Mouse (Mus musculus) left cerebral cortex, adult 18-20 months (tissue): Measurements from ENCODE around the gene Vps13a. TPM values are rescaled to one million over a fixed set of nuclear protein-coding genes. Genes with fewer than 3 reads are reported as not detected.
"Not testable (repeated sequence)": the region's sequence is repeated elsewhere in the genome, so short reads cannot be mapped to it uniquely, and the experiment has no call there.

Experiments used
- DNase-seq, 2 experiments: peaks; one replicate each; pipeline ENCODE4 v3.0.0; 2021 to 2022; ENCODE audit warnings: low spot score in 2 of 2, mixed read lengths in 1 of 2
- long read RNA-seq, 2 experiments: library from polyadenylated mRNA; stranded (forward); transcript quantifications; one replicate each; pipeline ENCODE4 v2.0.0; 2021
- total RNA-seq, 2 experiments: library from RNA; stranded (reverse); gene quantifications; 2 replicates each; pipeline ENCODE4 v1.2.3; 2021

Vps13a gene
- total RNA-seq: 10 to 100 TPM; 78.6 to 89.0 TPM
- long read RNA-seq, experiment 1, partial matches to known transcripts: 3 of 5 reads
- long read RNA-seq, experiment 1, other reads (novel, unspliced or antisense): 1 of 5 reads
- long read RNA-seq, experiment 2, partial matches to known transcripts: 0 of 3 reads
- long read RNA-seq, experiment 2, other reads (novel, unspliced or antisense): 3 of 3 reads

GRCm38 (mm10) chr19:16780790-16781384 lies at the start of gene Vps13a:
TSS of gene Vps13a (minus strand) at chr19:16780933.
- peak; percentile 85 to 92 for DNase-seq

GRCm38 (mm10) chr19:16827657-16828056 lies 46.9 kb upstream of the Vps13a start:
- no peak for DNase-seq

GRCm38 (mm10) chr19:16825228-16825627 lies 44.5 kb upstream of the Vps13a start:
- DNase-seq: no peak

- no peak for DNase-seq
These were observed 34.1 kb upstream of the Vps13a start for GRCm38 (mm10) chr19:16814848-16815247.

- DNase-seq: no peak
These were observed 32.6 kb upstream of the Vps13a start for GRCm38 (mm10) chr19:16813306-16813705.

GRCm38 (mm10) chr19:16812072-16812608 lies 31.4 kb upstream of the Vps13a start:
- no peak for DNase-seq

- DNase-seq: no peak
These were observed 24.4 kb upstream of the Vps13a start for GRCm38 (mm10) chr19:16805102-16805501.

GRCm38 (mm10) chr19:16804578-16804977 lies 23.8 kb upstream of the Vps13a start:
- DNase-seq: no peak

GRCm38 (mm10) chr19:16802707-16803106 lies 22.0 kb upstream of the Vps13a start:
- peak; percentile 28 to 59 for DNase-seq

- no peak for DNase-seq
These were observed 21.4 kb upstream of the Vps13a start for GRCm38 (mm10) chr19:16802123-16802522.

GRCm38 (mm10) chr19:16797923-16798322 lies 17.2 kb upstream of the Vps13a start:
- no peak for DNase-seq

- DNase-seq: not testable (repeated sequence)
These were observed 13.8 kb upstream of the Vps13a start for GRCm38 (mm10) chr19:16794486-16794885.

GRCm38 (mm10) chr19:16789930-16790329 lies 9.2 kb upstream of the Vps13a start:
- DNase-seq: no peak

GRCm38 (mm10) chr19:16784879-16785278 lies 4.1 kb upstream of the Vps13a start:
- no peak for DNase-seq

- DNase-seq: no peak
These were observed 780 bp upstream of the Vps13a start for GRCm38 (mm10) chr19:16781406-16782019.

GRCm38 (mm10) chr19:16780251-16780783 lies 416 bp downstream of the Vps13a start:
- peak; percentile 30 to 45 for DNase-seq

- no peak for DNase-seq
These were observed 947 bp downstream of the Vps13a start for GRCm38 (mm10) chr19:16779786-16780185.

GRCm38 (mm10) chr19:16779281-16779680 lies 1.5 kb downstream of the Vps13a start:
- DNase-seq: no peak

- DNase-seq: no peak
These were observed 2.2 kb downstream of the Vps13a start for GRCm38 (mm10) chr19:16778578-16778977.

GRCm38 (mm10) chr19:16777901-16778300 lies 2.8 kb downstream of the Vps13a start:
- DNase-seq: no peak

- DNase-seq: not testable (repeated sequence)
These were observed 3.3 kb downstream of the Vps13a start for GRCm38 (mm10) chr19:16777391-16777790.
